Mouse (Mus musculus): Measurements from ENCODE around the gene Inpp5a. TPM values are rescaled to one million over a fixed set of nuclear protein-coding genes. Genes with fewer than 3 reads are reported as not detected.

Gene Inpp5a
- polyA plus RNA-seq, 1 experiment from 2014 or later: 46.2 TPM

DNA sequence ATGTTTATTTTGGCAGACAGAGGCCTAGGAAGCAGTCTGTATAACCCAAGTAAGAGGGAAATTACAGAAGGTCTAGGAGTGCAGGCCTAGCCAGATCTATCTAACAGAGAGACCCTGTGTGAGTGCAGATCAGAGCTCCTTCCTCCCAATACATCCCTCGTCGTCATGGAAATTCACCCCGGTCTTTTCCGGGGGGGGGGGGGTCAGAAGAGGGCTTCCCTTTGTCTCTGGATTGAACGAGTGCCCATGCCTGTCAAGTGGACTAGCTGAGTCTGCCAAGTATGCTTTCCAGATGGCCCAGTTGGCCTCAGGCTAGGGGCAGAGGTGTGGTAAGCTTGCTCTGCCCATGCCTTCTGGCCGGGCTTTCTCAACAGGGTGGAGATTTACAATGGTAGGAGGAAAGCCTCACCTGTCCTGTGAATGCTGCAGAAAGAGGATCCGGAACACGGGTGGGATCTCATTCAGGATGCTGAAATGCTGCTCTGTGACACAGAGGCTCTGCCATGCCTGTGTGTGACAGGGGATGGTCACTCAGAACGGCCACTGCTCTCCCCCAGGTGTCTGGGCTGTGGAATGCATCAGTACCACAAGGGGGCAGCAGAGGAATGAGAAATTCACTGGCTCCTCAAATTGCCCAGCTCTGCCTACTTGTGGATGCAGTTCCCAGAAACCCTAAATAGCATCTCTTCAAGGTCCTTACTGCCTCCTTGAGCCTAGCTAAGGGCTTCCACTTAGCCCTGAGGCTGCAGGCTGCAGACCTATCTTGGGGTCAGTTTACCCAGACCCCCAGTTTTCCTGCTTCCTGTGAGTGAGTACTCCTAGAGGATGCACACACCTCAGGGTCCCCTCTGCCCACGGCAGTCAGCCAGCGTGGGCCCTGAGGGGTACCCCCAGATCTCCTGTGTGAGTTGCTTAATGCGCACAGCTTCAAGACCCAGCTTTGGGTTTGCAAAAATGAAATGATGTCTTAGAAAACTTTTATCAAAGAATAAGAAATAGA, 227.2 kb downstream of the Inpp5a start:
- Histone ChIP-seq H3K36me3 (ENCODE audit: control insufficient read depth, insufficient read depth, low read length) (no peaks in the 10 kb centered on the region), H3K4me2 (replicated peaks; ENCODE audit: low read depth, low read length) (no peak overlapping the region), H3K27me3 (ENCODE audit: control insufficient read depth, insufficient read depth, low read length) (no peaks in the 10 kb centered on the region), H3K27ac (ENCODE audit: low read length) (no peak overlapping the region), H3K4me1 (ENCODE audit: control insufficient read depth, insufficient read depth, low read length) (no peaks in the 10 kb centered on the region), H3K4me3 (ENCODE audit: low read depth, low read length) (no peak overlapping the region), H3K9me3 (ENCODE audit: control insufficient read depth, low read depth, low read length) (no peaks in the 10 kb centered on the region), H3K9ac (replicated peaks; ENCODE audit: low read depth, low read length) (no peak overlapping the region)
- WGBS: 56% methylated on average over 12 of the region's 12 CpGs
- ATAC-seq (ENCODE audit: insufficient number of reproducible peaks, insufficient read depth, low FRiP score, low read depth): 0 out of 2 replicates have a peak, but pooled peaks have one; percentile 20

DNA sequence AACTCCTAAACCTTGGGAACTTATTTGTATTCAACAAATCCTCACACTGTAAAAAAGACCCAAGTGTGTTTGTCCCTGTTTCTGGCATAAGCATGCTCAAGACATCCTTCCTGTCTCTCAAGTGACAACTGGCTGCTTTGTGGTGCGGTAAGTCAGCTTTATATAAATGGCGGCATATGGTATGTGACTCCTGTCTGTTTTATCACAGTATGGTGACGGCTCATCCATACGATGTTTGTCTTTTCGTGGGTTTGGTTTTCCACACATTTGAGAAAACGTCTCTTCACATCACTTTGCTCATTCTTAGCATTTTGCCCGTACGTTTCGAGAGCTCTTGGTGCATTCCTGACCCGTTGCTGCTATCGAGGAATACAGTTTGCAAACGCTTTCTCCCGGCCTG, 233.7 kb downstream of the Inpp5a start:
- no peaks in the 10 kb centered on the region for H3K9me3 ChIP-seq (ENCODE audit: control insufficient read depth, low read depth, low read length)
- ATAC-seq (ENCODE audit: insufficient number of reproducible peaks, insufficient read depth, low FRiP score, low read depth): no peak
- H3K4me2 ChIP-seq (replicated peaks; ENCODE audit: low read depth, low read length): no peak overlapping the region
- no peak overlapping the region for H3K9ac ChIP-seq (replicated peaks; ENCODE audit: low read depth, low read length)
- no peaks in the 10 kb centered on the region for H3K4me1 ChIP-seq (ENCODE audit: control insufficient read depth, insufficient read depth, low read length)
- H3K27me3 ChIP-seq (ENCODE audit: control insufficient read depth, insufficient read depth, low read length): no peaks in the 10 kb centered on the region
- H3K27ac ChIP-seq (ENCODE audit: low read length): no peak overlapping the region
- H3K36me3 ChIP-seq (ENCODE audit: control insufficient read depth, insufficient read depth, low read length): no peaks in the 10 kb centered on the region
- no peak overlapping the region for H3K4me3 ChIP-seq (ENCODE audit: low read depth, low read length)
- 83% methylated on average over 13 of the region's 13 CpGs for WGBS

DNA sequence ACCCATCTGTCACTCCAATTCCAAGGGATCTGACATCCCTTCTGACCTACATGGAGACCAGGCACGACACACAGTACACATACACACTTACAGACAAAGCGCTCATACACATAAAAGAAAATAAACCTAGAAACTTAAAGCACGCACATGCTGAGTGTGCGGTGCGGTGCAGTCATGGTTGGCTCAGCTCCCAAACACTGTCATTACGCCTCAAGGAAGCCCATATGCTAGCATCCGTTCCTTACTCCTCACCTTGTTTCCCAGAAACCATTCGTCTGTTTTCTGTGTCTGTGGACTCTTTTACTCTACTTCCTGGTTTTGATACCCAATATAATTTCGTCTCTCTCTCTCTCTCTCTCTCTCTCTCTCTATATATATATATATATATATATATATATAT, 236.2 kb downstream of the Inpp5a start:
- H3K9ac ChIP-seq (replicated peaks; ENCODE audit: low read depth, low read length): no peak overlapping the region
- no peak overlapping the region for H3K4me3 ChIP-seq (ENCODE audit: low read depth, low read length)
- H3K4me1 ChIP-seq (ENCODE audit: control insufficient read depth, insufficient read depth, low read length): no peaks in the 10 kb centered on the region
- H3K27ac ChIP-seq (ENCODE audit: low read length): no peak overlapping the region
- WGBS: 75% methylated on average over 9 of the region's 9 CpGs
- H3K4me2 ChIP-seq (replicated peaks; ENCODE audit: low read depth, low read length): no peak overlapping the region
- no peaks in the 10 kb centered on the region for H3K27me3 ChIP-seq (ENCODE audit: control insufficient read depth, insufficient read depth, low read length)
- ATAC-seq (ENCODE audit: insufficient number of reproducible peaks, insufficient read depth, low FRiP score, low read depth): no peak
- H3K9me3 ChIP-seq (ENCODE audit: control insufficient read depth, low read depth, low read length): no peaks in the 10 kb centered on the region
- H3K36me3 ChIP-seq (ENCODE audit: control insufficient read depth, insufficient read depth, low read length): no peaks in the 10 kb centered on the region

Other genes starting within 250 kb of the Inpp5a start
- gene Lrrc27, start 176.1 kb upstream of the Inpp5a start, polyA plus RNA-seq (2014; fragmentation: Nextera tagmentation; extraction: Ambion mirVana): 4.9 and 6.6 TPM in 2 replicates
- gene Stk32c, start 175.8 kb upstream of the Inpp5a start, polyA plus RNA-seq (2014; fragmentation: Nextera tagmentation; extraction: Ambion mirVana): 0.14 and 0.17 TPM in 2 replicates
- 16.1 and 17.0 TPM in 2 replicates for gene Pwwp2b, start 140.6 kb upstream of the Inpp5a start, polyA plus RNA-seq (2014; fragmentation: Nextera tagmentation; extraction: Ambion mirVana)
- gene Nkx6-2, start 193.7 kb downstream of the Inpp5a start, polyA plus RNA-seq (2014; fragmentation: Nextera tagmentation; extraction: Ambion mirVana): 6.4 and 8.7 TPM in 2 replicates

Data from stomach, embryonic 14.5 days (tissue).